Mouse (Mus musculus): Measurements from ENCODE around the gene Osbpl7. TPM values are rescaled to one million over a fixed set of nuclear protein-coding genes. Genes with fewer than 3 reads are reported as not detected.
A peak's percentile ranks its signal among the peaks of the same experiment; 100 is the strongest.

The Osbpl7 gene
- polyA plus RNA-seq, 1 experiment from 2014 or later = 5.0 TPM

DNA sequence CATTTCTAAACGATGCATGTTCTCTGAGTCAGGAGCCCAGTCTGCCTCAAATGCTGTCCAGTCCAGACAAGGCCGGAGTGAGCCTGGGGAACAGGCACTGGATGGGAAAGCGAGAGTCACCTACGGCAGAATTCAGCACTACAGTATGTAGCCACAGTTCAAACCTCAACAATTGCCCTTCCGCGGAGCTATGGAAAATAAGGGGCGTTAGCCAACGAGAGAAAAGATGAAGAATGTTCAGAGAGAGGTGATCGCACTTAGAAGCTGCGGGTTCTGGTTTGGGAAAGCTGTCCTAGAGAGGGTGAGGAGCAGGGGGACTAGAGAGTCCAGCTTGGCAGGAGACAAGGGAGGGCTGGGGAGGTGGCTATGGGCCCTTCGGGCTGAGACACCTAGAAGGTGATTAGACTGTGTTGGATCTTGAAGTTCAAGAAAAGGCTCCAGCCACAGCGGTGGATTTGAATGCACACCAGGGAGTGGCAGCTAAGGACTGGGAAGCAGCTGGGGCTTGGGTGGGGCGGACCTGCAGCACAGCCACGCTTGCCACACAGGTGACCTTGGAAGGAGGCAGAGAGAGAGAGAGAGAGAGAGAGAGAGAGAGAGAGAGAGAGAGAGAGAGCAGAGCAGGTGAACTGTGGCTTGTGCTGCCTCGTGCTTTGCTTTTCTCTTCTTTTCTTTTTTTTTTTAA, 34.5 kb downstream of the Osbpl7 start:
- WGBS = 85% methylated on average over 15 of the region's 15 CpGs
- no peak for ATAC-seq (ENCODE audit: low read depth)
- H3K4me2 ChIP-seq (ENCODE audit: low read depth, low read length) = no peak overlapping the region

DNA sequence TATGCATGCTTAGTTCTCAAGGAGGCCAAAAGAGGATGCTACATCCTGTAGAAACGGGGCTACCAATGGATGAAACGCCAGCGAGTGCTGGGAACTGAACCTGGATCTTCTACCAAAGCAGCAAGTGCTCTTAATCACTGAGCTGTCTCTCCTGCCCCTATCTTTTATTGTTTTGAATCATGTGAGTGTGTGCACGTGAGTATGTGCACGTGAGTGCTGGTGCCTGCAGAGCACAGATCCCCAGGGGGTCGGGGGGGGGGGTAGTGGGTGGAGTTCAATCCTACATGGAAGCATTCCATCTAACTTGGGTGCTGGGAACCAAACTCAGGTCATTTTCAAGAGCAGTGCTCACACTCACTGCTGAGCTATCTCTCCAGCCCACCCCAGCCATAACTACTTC, 35.9 kb downstream of the Osbpl7 start:
- ATAC-seq (ENCODE audit: low read depth) (no peak), DNase-seq (ENCODE audit: low spot score) (no peak)
- Histone ChIP-seq H3K4me2 (ENCODE audit: low read depth, low read length) (no peak overlapping the region), H3K27ac (replicated peaks; ENCODE audit: low read depth, low read length) (no peak overlapping the region), H3K9me3 (ENCODE audit: control insufficient read depth, low read length) (0 out of 2 replicates have a peak, but pooled peaks cover 11% of the 10 kb centered on the region), H3K27me3 (replicated peaks; ENCODE audit: control insufficient read depth, insufficient read depth, low read length) (no peaks in the 10 kb centered on the region; the same call in 1 of the 2 replicates), H3K9ac (ENCODE audit: low read depth, low read length) (no peak overlapping the region), H3K36me3 (ENCODE audit: control insufficient read depth, insufficient read depth, low read length) (no peaks in the 10 kb centered on the region), H3K4me1 (ENCODE audit: control insufficient read depth, insufficient read depth, low read length) (peaks cover 14% of the 10 kb centered on the region), H3K4me3 (ENCODE audit: low read depth, low read length) (no peak overlapping the region)
- WGBS = 60% methylated on average over 6 of the region's 6 CpGs

More for the DNA sequence above, 34.5 kb downstream of the Osbpl7 start:
- peaks cover 14% of the 10 kb centered on the region for H3K4me1 ChIP-seq (ENCODE audit: control insufficient read depth, insufficient read depth, low read length)
- no peak overlapping the region for H3K9ac ChIP-seq (ENCODE audit: low read depth, low read length)
- 0 out of 2 replicates have a peak, but pooled peaks cover 11% of the 10 kb centered on the region for H3K9me3 ChIP-seq (ENCODE audit: control insufficient read depth, low read length)
- no peak for DNase-seq (ENCODE audit: low spot score)
- H3K27ac ChIP-seq (replicated peaks; ENCODE audit: low read depth, low read length) = no peak overlapping the region
- no peaks in the 10 kb centered on the region for H3K36me3 ChIP-seq (ENCODE audit: control insufficient read depth, insufficient read depth, low read length)
- no peaks in the 10 kb centered on the region; the same call in 1 of the 2 replicates for H3K27me3 ChIP-seq (replicated peaks; ENCODE audit: control insufficient read depth, insufficient read depth, low read length)
- H3K4me3 ChIP-seq (ENCODE audit: low read depth, low read length) = no peak overlapping the region

DNA sequence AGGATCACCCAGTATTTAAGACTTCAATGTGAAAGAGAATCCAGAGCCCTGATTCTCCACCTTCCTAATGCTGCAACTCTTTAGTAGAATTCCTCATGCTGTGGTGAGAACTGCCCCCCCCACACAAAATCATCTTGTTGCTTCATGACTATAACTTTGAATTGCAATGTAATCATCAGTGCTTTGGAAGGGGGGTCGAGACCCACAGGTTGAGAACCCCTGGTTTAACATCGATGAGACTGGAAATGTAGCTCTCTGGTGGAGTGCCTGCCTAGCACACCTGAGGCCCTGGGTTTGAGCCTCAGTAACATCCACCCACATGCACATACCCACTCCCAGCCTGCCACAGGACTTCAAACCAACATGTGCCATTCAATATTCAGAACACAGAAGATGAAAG, 44.2 kb downstream of the Osbpl7 start:
- H3K27me3 ChIP-seq (replicated peaks; ENCODE audit: control insufficient read depth, insufficient read depth, low read length) = peaks cover 20% of the 10 kb centered on the region
- H3K4me3 ChIP-seq (ENCODE audit: low read depth, low read length) = no peak overlapping the region
- DNase-seq (ENCODE audit: low spot score) (no peak), ATAC-seq (ENCODE audit: low read depth) (no peak)
- no peak overlapping the region for H3K4me2 ChIP-seq (ENCODE audit: low read depth, low read length)
- WGBS = 68% methylated on average over 2 of the region's 2 CpGs
- H3K9me3 ChIP-seq (ENCODE audit: control insufficient read depth, low read length) = 0 out of 2 replicates have a peak, but pooled peaks cover under 1% of the 10 kb centered on the region
- no peaks in the 10 kb centered on the region for H3K36me3 ChIP-seq (ENCODE audit: control insufficient read depth, insufficient read depth, low read length)
- no peak overlapping the region for H3K27ac ChIP-seq (replicated peaks; ENCODE audit: low read depth, low read length)
- H3K4me1 ChIP-seq (ENCODE audit: control insufficient read depth, insufficient read depth, low read length) = no peaks in the 10 kb centered on the region
- H3K9ac ChIP-seq (ENCODE audit: low read depth, low read length) = no peak overlapping the region

DNA sequence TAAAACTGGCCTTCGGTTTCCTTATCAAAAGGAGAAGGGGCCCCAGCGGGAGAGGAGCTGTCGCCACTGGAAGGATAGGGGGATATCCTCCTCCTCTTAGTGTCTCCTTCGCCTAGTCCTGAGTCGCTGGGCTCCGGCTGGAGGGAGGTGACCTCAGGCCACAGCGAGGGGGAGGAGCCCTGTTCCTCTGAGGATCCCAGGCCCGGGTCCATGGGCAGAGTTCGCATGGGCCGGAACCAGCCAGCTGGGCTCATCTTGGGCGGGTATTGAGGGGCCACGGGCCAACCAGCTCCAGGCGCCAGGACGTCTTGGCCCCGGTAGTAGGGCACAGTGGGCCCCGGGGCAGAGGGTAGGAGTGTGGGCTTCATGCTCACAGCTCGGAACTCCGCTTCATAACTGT, 48.4 kb downstream of the Osbpl7 start:
- WGBS = 28% methylated on average over 14 of the region's 18 CpGs
- ATAC-seq (ENCODE audit: low read depth) (no peak), DNase-seq (ENCODE audit: low spot score) (no peak)
- no peaks in the 10 kb centered on the region for H3K4me1 ChIP-seq (ENCODE audit: control insufficient read depth, insufficient read depth, low read length)
- no peak overlapping the region for H3K4me3 ChIP-seq (ENCODE audit: low read depth, low read length)
- no peak overlapping the region for H3K9ac ChIP-seq (ENCODE audit: low read depth, low read length)
- H3K27me3 ChIP-seq (replicated peaks; ENCODE audit: control insufficient read depth, insufficient read depth, low read length) = peaks cover 29% of the 10 kb centered on the region
- H3K4me2 ChIP-seq (ENCODE audit: low read depth, low read length) = no peak overlapping the region
- H3K36me3 ChIP-seq (ENCODE audit: control insufficient read depth, insufficient read depth, low read length) = no peaks in the 10 kb centered on the region
- no peak overlapping the region for H3K27ac ChIP-seq (replicated peaks; ENCODE audit: low read depth, low read length)
- no peaks in the 10 kb centered on the region for H3K9me3 ChIP-seq (ENCODE audit: control insufficient read depth, low read length)

DNA sequence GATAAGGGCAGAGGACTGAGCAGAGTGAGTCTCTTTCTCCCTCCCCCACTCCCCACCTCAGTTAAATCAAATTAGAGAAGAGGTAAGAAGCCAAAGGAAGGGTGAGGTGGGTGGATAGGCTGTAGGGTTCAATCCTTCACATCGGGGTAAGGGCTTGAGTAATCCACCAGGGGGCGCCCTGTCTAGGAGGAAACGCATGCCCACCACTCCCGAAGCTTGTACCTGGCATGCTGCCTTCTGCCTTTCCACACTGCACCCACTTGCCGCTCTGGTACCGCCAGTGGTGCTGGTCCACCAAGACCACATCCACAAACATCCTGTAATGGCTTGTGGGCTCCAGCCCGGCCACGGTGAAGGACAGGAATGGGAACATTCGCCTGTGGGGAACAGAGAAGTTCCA, 51.3 kb downstream of the Osbpl7 start:
- H3K9ac ChIP-seq (ENCODE audit: low read depth, low read length) = no peak overlapping the region
- no peaks in the 10 kb centered on the region for H3K4me1 ChIP-seq (ENCODE audit: control insufficient read depth, insufficient read depth, low read length)
- WGBS = 21% methylated on average over 9 of the region's 9 CpGs
- no peak overlapping the region for H3K27ac ChIP-seq (replicated peaks; ENCODE audit: low read depth, low read length)
- DNase-seq (ENCODE audit: low spot score) = peak; percentile 48
- H3K4me2 ChIP-seq (ENCODE audit: low read depth, low read length) = no peak overlapping the region
- peaks cover 29% of the 10 kb centered on the region for H3K27me3 ChIP-seq (replicated peaks; ENCODE audit: control insufficient read depth, insufficient read depth, low read length)
- no peak overlapping the region for H3K4me3 ChIP-seq (ENCODE audit: low read depth, low read length)
- no peak for ATAC-seq (ENCODE audit: low read depth)
- no peaks in the 10 kb centered on the region for H3K36me3 ChIP-seq (ENCODE audit: control insufficient read depth, insufficient read depth, low read length)
- no peaks in the 10 kb centered on the region for H3K9me3 ChIP-seq (ENCODE audit: control insufficient read depth, low read length)

DNA sequence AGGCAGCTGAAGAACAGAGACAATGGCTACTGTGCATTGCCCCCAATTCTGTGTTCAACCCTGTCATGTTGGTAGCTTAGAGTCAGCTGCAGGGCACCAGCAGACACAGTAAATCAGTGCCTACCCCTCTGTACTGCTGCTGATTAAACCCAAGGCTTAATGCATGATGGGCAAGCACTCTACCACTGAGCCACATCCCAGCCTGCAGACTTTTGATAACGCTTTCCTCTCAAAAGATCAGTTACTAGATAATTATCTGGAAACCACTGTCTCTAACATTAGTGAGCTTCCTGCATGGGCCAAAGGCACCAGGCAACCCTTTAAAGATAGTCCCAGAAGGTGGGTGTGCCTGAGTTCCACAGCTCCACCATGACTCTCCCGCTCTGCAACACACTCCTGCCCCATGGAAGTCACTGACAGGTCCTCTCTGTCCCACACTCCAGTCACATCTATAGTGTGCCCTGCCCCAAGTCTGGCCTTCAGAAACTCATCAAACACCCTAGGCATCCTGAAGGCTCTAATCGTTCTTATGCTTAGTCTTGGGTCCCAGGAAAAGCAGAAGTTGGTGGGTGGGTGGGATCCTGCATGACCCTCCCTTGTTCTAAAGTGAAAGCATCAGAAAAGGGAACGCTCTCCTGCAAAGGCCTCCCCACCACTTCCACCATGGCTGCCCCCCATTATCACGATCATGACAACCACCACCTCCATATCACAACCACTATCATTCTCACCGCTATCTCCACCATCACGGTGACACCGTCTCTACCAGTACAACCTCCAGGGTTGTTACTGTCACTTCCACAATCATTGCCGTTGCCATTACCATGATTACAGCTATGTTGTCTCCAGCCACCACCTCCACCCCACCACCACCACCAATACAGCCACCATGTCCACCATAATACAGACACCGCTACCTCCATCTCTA, 53.0 kb downstream of the Osbpl7 start:
- H3K9ac ChIP-seq (ENCODE audit: low read depth, low read length) = no peak overlapping the region
- H3K36me3 ChIP-seq (ENCODE audit: control insufficient read depth, insufficient read depth, low read length) = no peaks in the 10 kb centered on the region
- H3K27ac ChIP-seq (replicated peaks; ENCODE audit: low read depth, low read length) = no peak overlapping the region
- no peaks in the 10 kb centered on the region for H3K9me3 ChIP-seq (ENCODE audit: control insufficient read depth, low read length)
- H3K4me2 ChIP-seq (ENCODE audit: low read depth, low read length) = no peak overlapping the region
- DNase-seq (ENCODE audit: low spot score) (no peak), ATAC-seq (ENCODE audit: low read depth) (no peak)
- no peak overlapping the region for H3K4me3 ChIP-seq (ENCODE audit: low read depth, low read length)
- H3K4me1 ChIP-seq (ENCODE audit: control insufficient read depth, insufficient read depth, low read length) = no peaks in the 10 kb centered on the region
- peaks cover 20% of the 10 kb centered on the region for H3K27me3 ChIP-seq (replicated peaks; ENCODE audit: control insufficient read depth, insufficient read depth, low read length)
- 90% methylated on average over 10 of the region's 10 CpGs for WGBS

DNA sequence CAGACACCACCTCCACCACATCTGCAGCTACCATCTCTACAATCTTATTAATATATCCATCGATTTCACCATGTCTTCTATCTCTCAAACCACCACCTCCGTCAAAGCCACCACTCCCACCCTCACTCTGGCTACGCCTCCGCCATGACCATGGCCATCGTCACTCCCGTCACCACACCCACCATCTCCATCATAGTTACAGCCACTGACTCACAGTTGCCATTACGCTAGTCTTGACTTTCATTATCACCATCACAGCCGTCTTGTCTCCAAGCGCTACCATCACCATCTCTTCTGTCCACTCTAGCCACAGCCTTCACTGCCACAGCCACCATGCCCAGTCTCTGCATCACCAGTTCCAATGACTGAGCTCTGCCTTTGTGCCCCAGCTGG, 53.7 kb downstream of the Osbpl7 start:
- no peak overlapping the region for H3K4me3 ChIP-seq (ENCODE audit: low read depth, low read length)
- WGBS = 95% methylated on average over 9 of the region's 9 CpGs
- H3K27me3 ChIP-seq (replicated peaks; ENCODE audit: control insufficient read depth, insufficient read depth, low read length) = peaks cover 14% of the 10 kb centered on the region
- DNase-seq (ENCODE audit: low spot score) (no peak), ATAC-seq (ENCODE audit: low read depth) (no peak)
- no peaks in the 10 kb centered on the region for H3K9me3 ChIP-seq (ENCODE audit: control insufficient read depth, low read length)
- H3K36me3 ChIP-seq (ENCODE audit: control insufficient read depth, insufficient read depth, low read length) = no peaks in the 10 kb centered on the region
- H3K4me2 ChIP-seq (ENCODE audit: low read depth, low read length) = no peak overlapping the region
- no peak overlapping the region for H3K27ac ChIP-seq (replicated peaks; ENCODE audit: low read depth, low read length)
- H3K4me1 ChIP-seq (ENCODE audit: control insufficient read depth, insufficient read depth, low read length) = no peaks in the 10 kb centered on the region
- no peak overlapping the region for H3K9ac ChIP-seq (ENCODE audit: low read depth, low read length)

DNA sequence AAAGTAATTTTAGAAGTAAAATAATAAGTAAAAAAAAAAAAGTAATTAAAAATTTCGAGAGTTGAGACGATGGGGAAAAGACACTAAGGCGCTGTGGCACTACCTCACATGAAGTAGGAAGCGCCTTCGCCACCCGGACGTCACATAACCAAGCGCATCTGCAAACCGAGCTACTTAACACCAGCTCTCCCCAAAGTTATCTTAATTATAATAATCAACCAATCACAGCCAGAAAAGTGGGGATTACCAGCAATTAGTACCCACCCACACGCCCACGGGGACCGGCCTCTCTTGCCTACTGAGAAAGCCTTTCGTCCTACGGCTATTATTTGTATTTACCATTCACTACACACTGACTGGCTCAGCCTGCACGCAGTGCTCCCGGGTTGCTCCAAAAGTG, 58.5 kb downstream of the Osbpl7 start:
- H3K36me3 ChIP-seq (ENCODE audit: control insufficient read depth, insufficient read depth, low read length) = no peaks in the 10 kb centered on the region

More for the DNA sequence above, 58.5 kb downstream of the Osbpl7 start:
- H3K9me3 ChIP-seq (ENCODE audit: control insufficient read depth, low read length) = no peaks in the 10 kb centered on the region
- no peak overlapping the region for H3K27ac ChIP-seq (replicated peaks; ENCODE audit: low read depth, low read length)
- no peaks in the 10 kb centered on the region for H3K4me1 ChIP-seq (ENCODE audit: control insufficient read depth, insufficient read depth, low read length)
- peaks cover 20% of the 10 kb centered on the region for H3K27me3 ChIP-seq (replicated peaks; ENCODE audit: control insufficient read depth, insufficient read depth, low read length)
- H3K4me3 ChIP-seq (ENCODE audit: low read depth, low read length) = no peak overlapping the region
- H3K4me2 ChIP-seq (ENCODE audit: low read depth, low read length) = no peak overlapping the region
- H3K9ac ChIP-seq (ENCODE audit: low read depth, low read length) = no peak overlapping the region
- 77% methylated on average over 16 of the region's 16 CpGs for whole genome bisulfite sequencing
- no peak for ATAC-seq (ENCODE audit: low read depth)
- no peak for DNase-seq (ENCODE audit: low spot score)

Data from embryonic facial prominence, embryonic 14.5 days (tissue).